Mouse (Mus musculus) left cerebral cortex, postnatal 10 days (tissue): ENCODE results near the gene Polk. TPM values are rescaled to one million over a fixed set of nuclear protein-coding genes. Genes with fewer than 3 reads are reported as not detected.
A peak's percentile ranks its signal among the peaks of the same experiment; 100 is the strongest.

ENCODE experiments used
- DNase-seq, 2 experiments: peaks; one replicate each; pipeline ENCODE4 v3.0.0; 2021 to 2022; ENCODE audit warnings: low spot score in 2 of 2, mixed read lengths in 1 of 2; ENCODE audit errors: extremely low spot score in 1 of 2
- intact Hi-C: fragments of 180-260 bp; cut with DNase I; formaldehyde crosslinking; loops from one replicate; pipeline ENCODE4 v1.15.1; 2025
- total RNA-seq, 2 experiments: library from RNA; stranded (reverse); gene quantifications; 2 replicates each; pipeline ENCODE4 v1.2.3; 2021

Polk gene
- total RNA-seq, 2 experiments from 2014 or later, result 9.7 to 11.0 TPM

DNA sequence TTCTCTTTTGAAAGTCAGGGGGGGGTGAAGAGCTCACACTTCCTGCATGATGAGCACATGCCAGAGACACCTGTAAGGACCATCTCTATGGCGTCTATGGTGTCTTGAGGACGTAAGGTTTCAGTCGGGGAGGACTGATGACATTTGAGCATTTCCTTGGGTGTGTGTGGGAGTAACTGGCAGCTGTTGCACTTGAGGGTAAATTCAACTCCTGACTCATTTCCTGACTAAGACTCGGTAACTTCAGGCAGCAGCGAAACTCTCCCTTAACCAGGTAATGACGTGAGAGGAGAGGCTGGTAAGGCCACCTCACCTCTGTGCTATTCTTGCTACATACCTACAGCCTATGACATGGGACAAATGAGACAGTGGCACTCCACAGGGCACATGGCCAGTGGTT, 55.1 kb downstream of the Polk start:
- DNase-seq, result no peak
- intact Hi-C loops, result no loop called here

DNA sequence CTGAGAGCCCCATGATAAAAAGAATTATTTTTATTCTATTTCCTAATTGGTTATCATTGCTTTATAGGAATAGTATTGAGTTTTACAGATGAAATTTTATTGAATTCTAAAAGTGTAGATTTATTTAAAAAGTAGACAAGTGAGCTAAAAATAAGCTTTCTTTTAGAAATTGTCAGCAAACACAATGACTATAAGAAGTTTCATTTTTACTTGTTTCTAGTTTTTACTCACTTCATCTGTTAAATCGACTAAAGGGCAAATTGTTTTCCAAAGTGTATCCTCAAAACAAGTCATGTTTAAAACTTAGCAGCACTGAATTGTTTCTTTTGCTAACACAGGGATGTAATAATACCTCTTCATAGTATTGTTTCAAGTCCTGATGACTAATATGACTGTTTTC, 63.4 kb downstream of the Polk start:
- intact Hi-C loops, result no loop called here
- DNase-seq, result no peak

- no peak for DNase-seq
- intact Hi-C loops, result no loop called here
Observed at GRCm38 (mm10) chr13:96477226-96477625, 65.2 kb downstream of the Polk start.

DNA sequence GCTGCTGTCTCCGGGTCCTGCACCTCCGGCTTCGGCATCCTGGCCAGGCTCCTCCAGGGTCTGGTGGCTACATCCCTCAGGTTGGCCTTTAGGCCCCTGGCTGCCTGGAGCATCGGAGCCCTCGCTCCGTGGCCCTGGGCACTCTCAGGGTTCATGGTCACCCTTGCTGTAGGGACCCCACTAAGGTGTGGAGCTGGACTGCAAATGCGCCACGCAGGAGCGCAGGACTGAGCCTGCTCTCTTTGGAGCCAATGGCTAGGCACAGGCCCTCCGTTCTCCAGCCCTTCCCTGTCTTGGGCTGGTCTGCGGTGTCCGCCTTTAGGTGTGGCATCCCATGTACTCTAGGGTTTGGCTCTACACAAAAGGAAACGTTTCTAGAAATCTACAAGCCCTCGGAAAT, 71.4 kb downstream of the Polk start, which contains the start of gene Ankdd1b:
TSS of gene Ankdd1b (minus strand) at position 242 of the 400 bp plus-strand sequence.
- DNase-seq, result no peak
- intact Hi-C loops, result no loop called here

DNA sequence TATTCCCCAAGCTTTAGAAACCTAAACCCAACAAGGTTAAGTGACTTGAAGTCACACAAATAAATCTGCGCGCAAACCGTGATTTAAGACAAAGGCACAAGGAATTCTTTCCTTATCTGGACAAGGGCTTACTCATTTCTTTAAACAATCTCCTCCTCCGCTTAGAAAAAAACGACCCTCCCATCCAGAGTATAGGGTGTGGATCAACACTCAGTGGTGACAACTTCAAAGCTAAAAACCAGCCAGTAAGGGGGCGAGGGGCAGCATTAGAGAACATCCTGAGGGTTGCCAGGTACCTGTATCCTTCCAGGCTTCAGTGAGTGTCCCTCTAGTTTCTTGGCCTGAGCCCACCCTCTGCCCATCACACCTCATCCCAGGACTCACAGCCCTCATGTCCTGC, 71.8 kb downstream of the Polk start:
- intact Hi-C loops, result no loop called here
- no peak for DNase-seq

DNA sequence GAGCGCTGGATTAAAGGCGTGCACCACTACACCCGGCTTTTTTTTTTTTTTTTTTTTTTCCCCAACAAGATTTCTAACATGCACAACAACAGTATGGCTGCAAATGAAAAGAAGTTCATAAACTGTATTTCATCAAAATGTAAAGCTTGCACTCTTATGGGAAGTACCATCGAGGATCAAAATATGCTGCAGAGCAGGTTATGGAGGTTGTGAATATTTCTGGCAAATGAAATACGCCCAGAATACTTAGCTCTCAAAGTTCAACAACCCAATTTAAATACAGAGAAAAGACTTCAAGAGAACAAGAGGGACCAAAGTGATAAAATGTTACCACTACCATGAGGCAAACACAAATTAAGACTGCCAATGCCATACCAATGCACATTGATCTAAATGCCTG, 73.7 kb downstream of the Polk start:
- DNase-seq, result no peak
- intact Hi-C loops, result no loop called here

- DNase-seq, result no peak
- intact Hi-C loops, result no loop called here
Observed at GRCm38 (mm10) chr13:96465315-96465714, 77.1 kb downstream of the Polk start.

GRCm38 (mm10) chr13:96462644-96463043, 79.7 kb downstream of the Polk start:
- no peak for DNase-seq
- intact Hi-C loops, result no loop called here

DNA sequence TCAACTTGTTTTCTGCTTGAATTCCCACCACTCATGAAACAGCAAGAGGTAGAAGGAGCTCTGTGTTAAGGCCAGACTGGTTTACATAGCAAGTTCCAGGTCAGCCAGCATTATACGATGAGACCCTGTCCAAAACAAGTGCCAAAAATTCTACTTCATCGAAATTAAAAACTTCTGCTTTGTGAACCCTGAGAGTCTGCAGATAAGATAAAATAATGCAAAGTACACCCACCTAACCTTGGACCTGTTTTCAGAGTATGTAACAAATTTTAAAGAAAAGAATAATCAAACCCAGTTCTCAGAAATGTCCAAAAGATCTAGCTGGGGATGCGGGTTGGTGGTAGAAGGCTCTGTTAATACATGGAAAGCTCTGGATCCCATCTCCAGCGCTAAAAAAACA, 83.8 kb downstream of the Polk start:
- DNase-seq, result no peak
- intact Hi-C loops, result no loop called here

DNA sequence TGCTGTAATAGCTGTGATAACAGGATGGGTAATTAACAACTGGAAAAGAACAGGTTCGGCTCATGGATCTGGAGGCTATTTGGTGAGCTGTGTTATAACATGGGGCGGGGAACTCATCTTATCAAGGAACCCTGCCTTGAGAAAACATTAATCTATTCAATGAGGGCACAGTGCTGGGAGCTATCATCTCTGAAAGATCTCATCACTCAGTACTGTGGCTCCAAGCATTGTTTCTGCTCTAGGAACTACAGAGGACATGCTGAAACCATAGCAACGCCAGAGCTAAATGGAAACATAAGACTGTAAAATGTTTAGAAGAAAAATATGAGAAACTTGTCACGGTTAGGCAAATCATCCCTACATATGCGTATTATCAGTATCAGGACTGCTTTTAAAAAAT, 84.4 kb downstream of the Polk start:
- DNase-seq, result no peak
- intact Hi-C loops, result no loop called here

DNA sequence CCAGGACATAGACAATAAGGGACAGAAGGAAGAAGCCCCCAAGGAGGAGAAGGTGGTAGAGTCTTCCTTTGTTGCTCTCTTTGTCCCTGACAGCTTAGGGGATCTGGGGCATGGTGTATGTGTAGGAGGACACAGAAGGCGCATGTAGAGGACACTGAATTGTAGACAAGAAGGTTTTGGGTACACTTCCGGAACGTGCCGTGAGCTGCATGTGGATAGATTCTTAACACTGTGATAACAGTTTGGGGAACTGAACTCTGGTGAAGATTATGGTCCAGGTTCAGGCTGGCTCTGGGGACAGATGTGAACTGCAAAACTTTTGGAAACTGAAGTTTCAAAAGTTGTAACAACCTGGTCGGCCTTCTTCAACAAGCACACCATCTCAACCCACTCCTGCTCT, 84.8 kb downstream of the Polk start:
- DNase-seq, result no peak
- intact Hi-C loops, result no loop called here

DNA sequence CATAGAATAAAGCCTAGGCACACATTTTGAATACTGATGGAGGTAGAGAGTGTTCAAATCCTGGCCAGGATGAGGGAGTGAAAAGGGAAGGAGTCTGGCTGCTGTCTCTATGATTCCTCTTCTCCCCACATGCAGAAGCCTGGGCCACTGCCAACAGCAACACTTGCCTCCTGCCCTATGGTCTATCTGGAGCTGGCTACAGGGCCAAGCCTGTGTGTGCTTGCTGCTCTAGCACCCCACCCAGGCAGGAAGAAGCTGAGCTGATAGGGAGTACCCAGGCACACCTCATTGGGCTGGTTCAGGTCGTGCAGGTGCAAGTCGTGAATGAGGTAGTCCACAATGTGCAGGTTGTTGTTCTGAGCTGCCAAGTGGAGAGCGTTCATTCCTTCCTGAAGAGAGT, 88.1 kb downstream of the Polk start:
- peak in 1 of 2 experiments; percentile 52 for DNase-seq

GRCm38 (mm10) chr13:96452621-96453020, 89.8 kb downstream of the Polk start:
- intact Hi-C loops, result no loop called here

More for the DNA sequence above, 88.1 kb downstream of the Polk start:
- intact Hi-C loops, result no loop called here

DNA sequence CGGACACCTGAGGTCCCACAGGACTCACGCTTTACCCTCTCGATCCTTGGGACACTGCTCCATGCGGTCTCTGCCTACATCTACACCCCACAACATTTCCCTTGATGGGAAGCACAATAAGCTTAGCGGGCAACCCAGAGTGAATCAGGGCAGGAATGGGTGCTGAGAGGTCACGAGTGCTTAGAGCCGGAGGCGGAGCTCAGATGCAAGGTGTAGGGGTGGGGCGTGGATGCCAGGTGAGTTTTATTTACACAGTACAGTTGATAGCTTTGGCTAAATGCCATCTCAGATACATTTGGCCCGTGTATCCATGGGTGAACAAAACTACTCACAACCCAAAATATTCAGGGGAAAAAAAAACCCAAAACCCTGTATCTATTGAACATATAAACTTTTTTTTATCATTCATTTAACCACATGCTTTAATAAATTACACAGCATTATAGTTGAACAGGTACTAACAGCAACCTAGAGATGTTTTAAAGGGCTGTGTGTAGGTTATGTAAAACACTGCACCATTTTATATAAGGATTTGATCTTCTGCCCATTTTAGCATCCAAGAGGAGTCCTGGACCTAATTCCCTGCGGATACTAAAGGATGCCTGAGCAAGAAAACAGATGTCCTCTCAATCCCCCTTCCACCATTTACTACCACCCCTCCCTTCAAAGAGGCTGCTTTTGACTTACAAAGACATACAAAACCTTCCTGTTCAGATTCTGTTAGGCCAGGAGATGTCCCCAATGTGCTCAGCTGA, 90.8 kb downstream of the Polk start:
- DNase-seq, result no peak
- intact Hi-C loops, result no loop called here

More at GRCm38 (mm10) chr13:96452621-96453020, 89.8 kb downstream of the Polk start:
- DNase-seq, result no peak

DNA sequence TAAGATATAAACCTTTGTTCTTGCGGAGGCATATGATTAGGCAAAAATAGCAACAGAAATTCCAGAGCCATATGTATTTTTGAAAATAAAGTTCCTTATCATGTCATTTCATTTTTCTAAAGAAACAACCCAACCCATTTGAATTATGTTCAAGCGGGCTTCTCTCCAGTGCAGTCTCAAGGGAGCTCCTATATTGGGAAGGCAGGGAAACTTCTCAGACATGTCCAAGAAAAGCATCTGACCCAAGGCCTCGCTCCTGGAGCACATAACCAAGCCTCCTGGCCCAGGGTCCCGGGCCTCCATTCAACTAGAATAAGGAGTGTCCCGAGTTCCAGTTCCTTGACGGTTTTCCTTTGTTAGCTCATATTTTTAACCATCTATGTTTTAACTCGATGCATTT, 91.5 kb downstream of the Polk start:
- intact Hi-C loops, result no loop called here
- no peak for DNase-seq

GRCm38 (mm10) chr13:96450205-96450856, 92.0 kb downstream of the Polk start:
- DNase-seq, result no peak
- intact Hi-C loops, result no loop called here

GRCm38 (mm10) chr13:96440436-96440835, 101.9 kb downstream of the Polk start:
- intact Hi-C loops, result no loop called here
- no peak for DNase-seq

- intact Hi-C loops, result no loop called here
- no peak for DNase-seq
Observed at GRCm38 (mm10) chr13:96436921-96437320, 105.5 kb downstream of the Polk start.

GRCm38 (mm10) chr13:96435793-96436192, 106.6 kb downstream of the Polk start:
- peak in 1 of 2 experiments; percentile 57 for DNase-seq
- intact Hi-C loops, result no loop called here

GRCm38 (mm10) chr13:96434899-96435331, 107.5 kb downstream of the Polk start:
- no peak for DNase-seq
- intact Hi-C loops, result no loop called here
